Mouse (Mus musculus) lung, postnatal 36 days (tissue): ENCODE data around the gene Tmem132a.

Experiments
- DNase-seq: peaks from one replicate; pipeline ENCODE4 v3.0.0; 2022; ENCODE audit warnings: mixed read lengths

Gene Tmem132a

DNA sequence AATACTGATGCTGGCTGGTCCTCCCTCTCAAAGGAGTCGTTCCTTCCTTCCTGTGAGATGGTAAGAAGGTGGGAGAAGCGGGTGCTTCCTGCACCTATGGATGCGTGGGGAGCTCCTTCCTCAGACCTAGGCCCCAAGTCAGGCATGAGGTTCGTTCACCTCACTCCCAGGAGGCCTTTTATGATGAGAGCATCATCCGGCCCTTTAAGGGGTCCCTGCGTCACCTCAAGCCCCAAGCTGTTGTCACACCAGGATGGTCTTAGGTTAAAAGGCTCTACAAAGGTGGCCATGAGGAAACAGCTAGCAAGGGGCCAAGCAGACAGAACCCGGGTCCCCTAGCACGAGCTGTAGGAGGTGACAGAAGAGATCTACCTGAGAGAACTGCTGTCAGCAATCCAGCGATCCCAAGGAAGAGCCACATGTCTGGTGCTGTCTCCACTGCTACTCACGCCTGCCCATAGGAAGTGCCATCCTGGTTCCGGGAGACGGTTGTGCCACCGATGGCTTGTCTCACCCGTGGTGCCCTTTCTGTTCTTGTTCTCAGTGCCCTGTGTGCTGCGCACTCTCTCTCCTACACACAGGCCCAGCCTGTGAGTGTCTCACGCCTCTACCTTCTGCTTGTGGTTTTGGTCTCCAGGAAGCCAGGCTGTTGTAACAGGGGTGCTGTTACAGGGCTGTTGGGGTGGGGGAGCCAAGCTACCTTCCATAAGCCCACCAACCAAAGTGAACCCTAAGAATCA is 40.1 kb downstream of the Tmem132a start, which contains the start of gene Cd6:
Gene Cd6, minus strand, starts transcription at position 623 of the 740 bp plus-strand sequence.
- DNase-seq = no peak

DNA sequence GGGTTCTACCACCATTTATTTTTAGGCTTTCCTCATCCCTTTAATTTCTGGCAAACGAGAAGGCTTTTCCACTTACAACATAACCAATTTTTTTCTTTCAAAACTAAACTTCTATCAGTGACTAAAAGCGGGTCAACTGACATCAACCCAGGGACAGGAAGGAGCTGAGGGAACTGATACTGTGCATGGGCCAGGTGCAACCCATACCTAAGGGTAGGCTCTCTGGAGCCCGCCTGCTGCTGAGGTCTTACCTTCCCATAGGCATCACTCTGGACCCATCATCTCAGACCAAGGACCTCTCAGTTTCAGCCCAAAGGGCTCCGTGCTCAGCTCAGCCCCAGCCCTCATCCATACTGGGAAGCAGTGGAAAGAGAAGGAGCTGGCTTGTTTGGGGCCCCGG is 41.4 kb downstream of the Tmem132a start:
- DNase-seq = no peak

DNA sequence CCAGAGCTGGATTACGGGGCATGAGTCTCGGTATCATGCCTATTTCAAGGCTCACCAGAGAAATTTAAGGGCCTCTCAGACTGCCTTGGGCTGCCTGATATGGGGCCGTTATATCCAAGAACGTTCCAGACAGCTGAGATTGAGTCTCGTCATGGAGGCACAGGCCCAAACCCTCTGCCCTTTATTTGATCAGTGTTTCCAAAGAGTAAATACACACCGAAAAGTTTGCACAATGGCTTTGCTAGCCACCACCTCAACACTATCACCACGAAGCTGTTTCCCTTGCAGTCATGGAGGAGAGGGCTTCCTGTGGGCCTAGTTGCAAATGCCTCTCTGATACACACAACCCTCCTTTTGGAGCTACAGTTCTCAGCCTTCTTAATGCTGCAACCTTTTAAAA is 45.7 kb downstream of the Tmem132a start:
- DNase-seq = no peak

DNA sequence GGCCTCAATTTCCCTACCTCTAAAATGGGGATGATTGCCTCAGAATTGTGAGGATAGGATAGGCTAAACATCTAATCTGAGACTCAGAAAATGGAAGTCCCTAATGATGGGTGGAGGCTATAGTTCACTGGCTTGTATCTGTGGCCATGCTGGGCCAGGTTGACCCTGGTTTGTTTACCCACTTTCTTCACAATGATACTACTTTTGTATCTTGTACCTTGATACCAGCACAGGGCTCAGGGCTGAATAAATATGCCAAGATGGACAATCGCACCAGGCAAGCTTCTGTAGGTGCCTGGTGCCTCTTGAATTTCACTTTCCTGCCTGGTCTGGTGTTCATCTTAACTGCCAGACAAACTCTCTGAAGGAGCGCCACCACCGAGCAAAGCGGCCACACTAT is 47.2 kb downstream of the Tmem132a start:
- DNase-seq = no peak

DNA sequence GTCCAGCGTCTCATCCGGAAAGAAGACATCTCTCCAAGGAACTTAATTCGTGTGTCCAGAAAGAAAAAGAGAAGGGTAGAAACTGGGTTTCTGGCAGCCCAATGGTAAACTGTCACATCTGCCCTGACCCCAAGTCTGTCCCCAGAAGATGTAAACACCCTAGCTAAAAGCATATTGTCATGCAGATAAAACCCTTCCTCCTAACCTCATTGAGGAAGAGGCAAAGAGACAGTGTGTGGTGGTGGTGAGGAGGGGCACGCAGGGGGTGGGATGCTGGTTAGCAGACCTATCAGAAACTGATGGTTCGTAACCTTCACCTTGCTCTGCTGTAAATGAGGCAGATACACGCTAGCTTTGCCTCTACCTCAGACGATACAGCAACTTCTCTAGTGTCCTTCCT is 48.4 kb downstream of the Tmem132a start:
- no peak for DNase-seq

DNA sequence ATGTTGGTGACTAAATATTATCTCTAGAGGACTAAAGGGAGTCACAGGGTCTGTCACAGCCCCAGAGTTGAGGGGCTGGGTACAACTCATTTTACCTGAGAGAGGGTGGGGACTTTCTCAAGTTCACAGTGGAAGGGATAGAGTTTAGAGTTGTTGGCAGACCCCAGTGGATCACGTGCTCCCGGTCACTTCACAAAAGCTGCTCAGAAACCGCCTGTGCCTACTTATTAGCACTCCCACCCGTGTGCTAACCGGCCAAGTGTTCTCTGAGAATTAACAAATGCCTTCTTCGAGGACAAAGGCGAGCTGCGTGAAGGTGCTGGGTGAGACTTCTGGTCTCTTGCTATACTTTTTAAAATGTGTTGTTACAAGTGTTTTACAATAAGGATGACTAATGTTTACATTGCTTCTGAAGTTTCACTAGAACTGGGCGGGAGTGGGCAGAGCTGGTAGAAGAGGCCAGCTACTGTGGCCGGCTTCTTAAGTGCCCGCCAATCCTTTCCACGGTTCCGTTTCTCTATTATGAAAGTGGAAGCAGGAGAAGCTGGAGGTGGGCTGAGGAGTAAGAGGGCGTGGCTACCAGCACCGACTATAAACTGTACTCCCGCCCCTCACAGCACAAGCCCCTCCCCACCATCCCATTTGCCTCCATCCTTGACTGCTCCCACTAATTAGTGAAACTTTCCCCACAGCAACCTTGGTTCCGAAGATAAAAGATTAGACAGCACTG is 51.4 kb downstream of the Tmem132a start:
- DNase-seq = peak; percentile 79

DNA sequence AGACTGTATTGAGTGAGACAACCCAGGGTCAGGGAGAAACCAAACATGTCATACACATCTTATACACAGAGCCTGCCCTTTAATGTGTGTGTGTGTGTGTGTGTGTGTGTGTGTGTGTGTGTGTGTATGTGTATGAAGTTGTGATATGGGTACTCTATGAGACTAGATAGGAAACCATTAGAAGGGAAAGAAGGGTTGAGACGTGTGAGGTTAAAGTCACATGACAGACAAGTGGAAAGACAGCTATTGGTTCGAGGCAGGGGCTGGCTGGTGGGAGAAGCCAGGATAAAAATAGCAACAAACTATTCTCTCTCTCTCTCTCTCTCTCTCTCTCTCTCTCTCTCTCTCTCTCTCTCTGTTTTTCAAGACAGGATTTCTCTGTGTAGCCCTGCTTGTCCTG is 53.3 kb downstream of the Tmem132a start:
- no peak for DNase-seq

DNA sequence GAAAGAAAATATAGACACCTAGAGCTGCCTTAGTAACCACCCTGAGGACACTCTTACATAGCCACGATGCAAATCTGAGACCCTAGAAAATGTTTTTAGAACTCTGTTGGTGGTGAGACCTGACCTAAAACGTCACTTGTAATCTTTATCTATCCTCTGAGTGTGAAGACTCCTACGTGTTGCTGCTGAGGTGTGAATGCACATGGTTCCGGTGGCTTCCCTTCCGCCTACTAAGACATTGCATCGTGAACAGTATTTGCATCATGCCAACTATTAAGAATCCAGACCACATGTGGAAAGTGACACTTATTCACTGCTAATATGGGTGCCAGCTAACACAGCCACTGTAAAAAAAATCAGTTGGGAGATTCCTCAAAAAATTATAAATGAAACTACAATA is 53.9 kb downstream of the Tmem132a start:
- DNase-seq = no peak

DNA sequence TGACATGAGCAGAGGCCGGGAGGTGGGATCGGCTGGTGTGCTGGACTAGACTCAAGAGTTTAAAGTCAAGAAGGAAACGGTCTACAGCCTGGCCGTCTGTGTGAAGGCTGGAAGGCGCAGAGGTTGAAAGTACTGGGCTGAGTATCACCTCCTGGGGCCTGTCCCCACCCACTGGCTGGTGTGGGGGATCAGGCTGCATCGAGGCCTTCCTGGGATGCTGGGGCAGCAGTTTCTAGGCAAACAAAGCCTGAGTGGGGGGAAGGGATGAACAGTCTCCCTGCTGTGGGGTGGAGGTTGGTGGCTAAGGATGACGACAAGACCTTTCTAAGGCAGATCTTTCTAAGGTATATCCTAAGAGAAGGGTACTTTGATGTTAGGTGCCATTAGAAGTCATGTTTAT is 55.8 kb downstream of the Tmem132a start:
- no peak for DNase-seq

DNA sequence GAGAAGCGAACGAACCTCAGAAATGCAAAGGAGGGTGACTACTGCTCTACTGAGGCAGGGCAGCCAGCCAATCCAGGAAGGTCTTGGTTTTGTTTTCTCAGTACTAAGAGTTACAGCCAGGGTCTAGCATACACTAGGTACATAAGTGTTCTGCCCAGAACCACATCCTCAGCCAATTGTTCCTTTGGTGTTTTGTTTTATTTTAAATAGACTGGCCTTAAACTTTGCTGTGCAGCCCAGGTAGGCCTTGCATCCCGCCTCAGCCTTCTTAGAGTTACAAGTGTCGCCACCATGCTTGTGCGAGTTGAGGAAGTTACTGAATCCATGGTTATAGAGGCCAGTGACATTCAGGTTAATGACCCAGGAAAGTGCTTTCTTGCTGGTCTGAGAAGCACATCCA is 56.7 kb downstream of the Tmem132a start:
- DNase-seq = no peak

DNA sequence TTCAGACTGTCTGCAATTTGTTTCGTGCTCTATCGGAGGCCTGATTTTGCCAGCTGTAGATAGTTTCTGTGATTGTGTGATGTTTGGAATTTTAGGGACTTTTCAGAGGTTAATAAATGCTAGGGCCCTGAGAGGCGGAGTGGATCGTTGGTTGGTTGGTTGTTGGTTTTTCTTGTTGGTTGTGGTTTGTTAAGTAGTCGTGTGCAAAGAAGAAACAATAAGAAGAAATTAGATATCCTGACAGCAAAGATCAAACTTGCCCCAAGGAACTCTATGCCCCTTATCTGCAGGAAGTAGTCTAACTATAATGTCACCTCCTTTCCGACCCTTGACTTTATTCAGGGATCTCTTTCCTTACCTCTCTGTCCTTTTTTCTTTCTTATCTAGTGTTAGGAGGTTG is 58.3 kb downstream of the Tmem132a start:
- DNase-seq = no peak

DNA sequence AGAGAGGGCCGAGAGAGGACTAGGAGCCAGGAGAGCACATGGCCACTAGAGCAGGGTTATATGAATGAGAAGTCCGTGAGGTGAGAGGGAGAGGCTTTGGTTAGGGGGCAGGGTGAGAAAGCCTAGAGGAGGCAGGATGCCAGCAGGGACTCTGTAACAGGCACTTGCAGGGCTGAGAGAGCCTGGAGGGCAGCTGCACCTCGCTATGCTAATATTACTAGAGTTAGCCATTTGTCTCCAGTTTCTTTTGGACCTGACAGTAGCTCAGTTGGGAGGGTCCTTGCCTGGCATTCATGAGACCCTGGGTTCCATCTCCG is 59.6 kb downstream of the Tmem132a start:
- DNase-seq = peak; percentile 62

DNA sequence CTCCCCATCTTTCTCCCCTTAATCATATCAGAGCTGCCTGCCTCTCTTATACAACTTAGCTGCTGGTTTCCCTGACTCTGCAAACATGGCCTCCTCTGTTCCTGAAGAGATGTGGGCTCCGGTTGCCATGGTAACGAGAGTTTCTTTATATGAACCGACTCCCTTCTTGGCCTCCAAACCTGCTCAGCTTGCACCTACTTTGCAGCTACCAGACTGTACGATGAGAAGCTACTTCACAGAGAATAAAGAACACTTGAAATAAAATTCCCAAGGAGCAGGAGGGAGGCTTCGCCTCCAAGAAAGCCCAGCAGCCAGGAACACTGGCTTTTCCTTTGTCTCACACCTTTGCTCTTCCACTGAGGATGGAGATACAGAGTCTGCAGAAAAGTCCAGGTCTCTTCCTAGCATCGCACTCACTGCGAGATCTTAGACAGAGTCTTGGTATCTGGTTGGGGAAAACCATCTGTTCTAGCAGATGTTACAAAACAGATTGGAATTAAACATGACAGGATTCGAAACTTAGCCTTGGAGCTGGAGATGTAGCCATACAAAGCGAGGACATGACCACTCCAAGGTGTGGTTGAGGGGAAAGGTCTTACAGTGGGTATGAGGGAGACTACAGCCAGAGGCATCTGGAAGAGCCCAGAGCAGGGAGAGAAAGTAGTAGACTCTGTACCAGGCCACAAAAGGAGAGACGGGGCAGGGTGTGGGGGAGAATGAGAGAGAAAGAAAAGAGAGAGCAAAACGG is 60.1 kb downstream of the Tmem132a start:
- DNase-seq = peak; percentile 38

DNA sequence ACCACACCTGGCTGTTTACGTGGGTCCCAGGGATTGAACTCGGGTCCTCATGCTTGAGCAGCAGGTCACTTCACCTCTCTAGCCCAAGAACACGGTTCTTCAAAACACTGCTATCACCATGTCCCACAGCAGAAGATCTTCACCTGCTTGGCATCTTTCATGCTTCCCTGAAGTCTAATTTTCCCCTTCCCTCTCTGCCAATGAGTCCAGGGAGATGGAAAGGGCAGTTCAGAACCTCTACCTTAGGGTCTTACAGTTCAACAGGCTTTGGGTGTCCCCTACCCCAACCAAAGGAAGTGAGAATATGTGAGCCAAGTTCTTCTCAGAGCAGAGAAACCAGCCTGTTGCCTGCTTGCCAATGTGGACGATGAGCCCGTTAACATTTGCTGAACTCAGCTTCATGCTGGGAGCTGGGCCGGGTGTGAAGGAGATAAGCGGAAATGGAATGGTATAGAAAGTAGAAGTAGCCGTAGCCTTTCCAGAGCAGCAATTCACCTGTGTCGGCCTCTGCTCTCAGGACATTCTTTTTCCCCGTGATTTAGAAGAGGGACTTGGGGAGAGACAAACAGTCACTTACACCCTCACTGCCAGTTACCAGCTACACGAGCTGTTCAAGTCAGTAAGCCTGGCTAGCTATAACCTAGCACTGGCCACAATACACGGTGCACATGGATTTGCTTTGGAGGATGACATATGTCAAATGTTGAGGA is 61.1 kb downstream of the Tmem132a start:
- no peak for DNase-seq
